Mouse (Mus musculus) spleen, adult 2 months (tissue): ENCODE results near the gene 4933427D14Rik.

ENCODE experiments used
- CTCF ChIP-seq: fragments of 200-500 bp; IDR thresholded peaks from 2 replicates; pipeline ENCODE4 v1.5.1; 2011; ENCODE audit warnings: mild to moderate bottlenecking, inconsistent platforms; ENCODE audit not compliant: insufficient read depth, insufficient read length, insufficient replicate concordance; ENCODE audit errors: extremely low read depth
- POLR2A ChIP-seq: fragments of 200-500 bp; IDR thresholded peaks from 2 replicates; pipeline ENCODE4 v1.6.1; 2011; ENCODE audit warnings: low read depth, low read length, inconsistent platforms

- no peak for TF ChIP-seq CTCF
- TF ChIP-seq POLR2A, result no peak
Observed at GRCm38 (mm10) chr11:72118630-72119029, 88.6 kb downstream of the 4933427D14Rik start.
